Mouse (Mus musculus): Measurements from ENCODE around the gene Ssbp2.

DNA sequence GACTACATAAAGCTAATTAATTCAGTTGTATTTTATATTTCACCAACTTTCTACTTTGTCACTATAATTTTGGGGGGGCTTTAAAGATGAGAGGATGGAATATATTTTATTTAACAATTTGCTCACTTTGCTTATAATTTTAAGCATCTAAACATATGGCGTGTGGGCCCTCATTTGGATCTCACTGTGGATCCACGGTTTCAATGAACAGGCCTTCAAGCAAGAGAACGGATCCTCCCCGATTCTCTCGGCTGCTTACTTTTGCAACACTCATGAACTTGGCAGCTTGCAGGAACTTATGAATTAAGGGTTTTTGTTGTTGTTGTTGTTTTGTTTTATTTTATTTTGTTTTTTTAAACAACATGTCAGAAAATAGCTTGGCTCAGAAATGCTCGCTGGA is 259.4 kb downstream of the Ssbp2 start:
- TF ChIP-seq TAL1 (IDR thresholded peaks at IDR 0.05; ENCODE audit: low read length): no peak
- no peak for TF ChIP-seq GATA1 (IDR thresholded peaks at IDR 0.05; ENCODE audit: low read length)

Measured in erythroblast, embryonic 14.5 days (primary cell).